Mouse (Mus musculus): ENCODE results near the gene Fgfr3.

Gene Fgfr3

DNA sequence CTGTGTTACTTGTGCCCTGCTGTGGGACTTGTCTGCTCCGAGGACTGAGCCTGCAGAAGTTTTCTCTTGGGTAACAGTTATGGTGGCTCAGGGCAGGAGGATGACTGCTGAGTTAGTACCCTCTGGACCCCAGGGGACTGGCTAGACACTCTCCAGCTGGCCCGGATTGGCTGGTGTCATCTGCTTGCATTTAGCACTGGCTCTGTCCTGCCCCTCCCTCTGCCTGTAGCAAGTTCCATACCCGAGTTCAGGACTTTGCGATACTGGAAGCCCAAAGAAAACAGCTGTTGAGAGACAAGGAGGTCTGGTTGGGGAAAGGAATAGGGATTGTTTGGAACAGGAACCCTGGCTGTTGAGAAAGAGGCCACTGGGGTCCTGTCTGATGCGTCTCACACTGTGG is 9.0 kb downstream of the Fgfr3 start:
- DNase-seq (ENCODE audit: low read depth, low spot score) = peak; percentile 15

DNA sequence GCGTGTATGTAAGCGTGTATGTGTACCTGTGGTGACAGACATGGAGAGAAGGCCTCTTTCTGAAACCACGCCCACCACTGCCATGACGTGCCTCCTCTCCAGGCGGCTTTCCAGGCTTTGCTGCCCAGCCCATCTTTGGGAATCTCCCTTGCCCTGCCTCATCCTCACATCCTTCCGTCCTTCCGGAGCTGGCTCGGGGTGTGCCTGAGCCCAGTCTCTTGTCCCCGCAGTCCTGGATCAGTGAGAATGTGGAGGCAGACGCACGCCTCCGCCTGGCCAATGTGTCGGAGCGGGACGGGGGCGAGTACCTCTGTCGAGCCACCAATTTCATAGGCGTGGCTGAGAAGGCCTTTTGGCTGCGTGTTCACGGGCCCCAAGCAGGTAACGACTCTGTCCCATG is 9.6 kb downstream of the Fgfr3 start:
- peak; percentile 41 for DNase-seq (ENCODE audit: low read depth, low spot score)

- DNase-seq (ENCODE audit: low read depth, low spot score) = no peak
These were observed 12.4 kb downstream of the Fgfr3 start for GRCm38 (mm10) chr5:33733837-33734236.

GRCm38 (mm10) chr5:33735412-33736092 is 14.1 kb downstream of the Fgfr3 start:
- DNase-seq (ENCODE audit: low read depth, low spot score) = no peak

- no peak for DNase-seq (ENCODE audit: low read depth, low spot score)
These were observed 14.8 kb downstream of the Fgfr3 start for GRCm38 (mm10) chr5:33736230-33736629.

GRCm38 (mm10) chr5:33737903-33738321 is 16.4 kb downstream of the Fgfr3 start:
- peak; percentile 64 for DNase-seq (ENCODE audit: low read depth, low spot score)

DNA sequence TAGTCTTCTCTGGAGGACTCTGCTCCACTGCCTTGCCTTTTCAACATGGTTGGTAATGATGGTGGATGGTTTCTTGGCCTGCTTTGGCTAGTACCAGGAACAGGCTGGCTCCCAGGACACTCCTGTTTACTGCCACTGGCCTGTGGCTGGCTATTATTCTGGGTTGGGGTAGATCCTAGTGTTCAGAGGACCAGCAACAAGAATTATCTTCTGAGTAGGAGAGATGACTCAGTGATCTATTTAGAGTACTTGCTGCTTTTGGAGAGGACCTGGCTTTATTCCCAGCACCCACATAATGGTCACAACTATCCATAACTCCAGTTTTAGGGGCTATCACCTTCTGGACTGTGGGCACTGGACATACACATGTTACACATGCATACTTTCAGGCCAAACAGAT is 16.9 kb downstream of the Fgfr3 start:
- no peak for DNase-seq (ENCODE audit: low read depth, low spot score)

- no peak for DNase-seq (ENCODE audit: low read depth, low spot score)
These were observed 19.1 kb downstream of the Fgfr3 start for GRCm38 (mm10) chr5:33740548-33740947.

DNA sequence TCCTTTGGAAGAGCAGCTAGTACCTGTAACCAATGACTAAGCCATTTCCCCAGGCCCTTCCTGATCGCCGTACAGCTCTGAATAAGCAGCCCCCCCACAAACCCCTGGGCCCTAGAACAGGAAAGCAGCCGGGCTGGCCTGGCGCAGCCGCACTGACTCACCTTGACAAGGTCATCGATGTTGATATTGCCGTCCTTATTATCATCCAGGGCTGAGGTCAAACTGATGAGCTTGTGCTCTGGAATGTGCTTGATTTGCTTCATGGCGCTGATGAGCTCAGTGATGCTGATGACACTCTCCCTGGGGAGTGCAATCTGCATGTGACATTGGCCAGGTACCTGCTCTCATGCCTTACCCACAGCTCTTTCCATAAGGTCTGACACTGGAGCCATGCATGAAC is 22.0 kb downstream of the Fgfr3 start:
- no peak for DNase-seq (ENCODE audit: low read depth, low spot score)

- no peak for DNase-seq (ENCODE audit: low read depth, low spot score)
These were observed 55.7 kb downstream of the Fgfr3 start for GRCm38 (mm10) chr5:33777195-33777594.

DNA sequence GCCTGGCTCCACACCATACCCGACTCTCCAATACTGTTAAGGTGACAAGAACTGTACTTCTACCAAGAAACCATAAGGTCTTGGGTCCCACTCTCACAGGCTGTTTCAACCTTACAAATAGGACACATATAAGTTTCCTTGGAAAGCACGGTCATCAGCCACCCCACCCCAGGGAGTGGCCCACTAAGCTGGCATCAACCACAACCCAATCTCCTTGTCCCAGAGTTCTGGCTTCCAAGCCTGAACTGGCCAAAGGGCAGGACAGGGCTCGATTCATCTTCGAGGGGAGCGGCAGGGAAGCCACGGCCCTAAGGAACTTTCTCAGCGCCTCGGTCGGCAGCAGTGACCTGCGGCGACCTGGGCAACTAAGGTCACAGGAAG is 60.5 kb downstream of the Fgfr3 start:
- DNase-seq (ENCODE audit: low read depth, low spot score) = no peak

GRCm38 (mm10) chr5:33782345-33782998 is 61.0 kb downstream of the Fgfr3 start, which contains the start of gene Letm1:
Letm1 (minus strand) TSS chr5:33782817.
- peak; percentile 95 for DNase-seq (ENCODE audit: low read depth, low spot score)

DNA sequence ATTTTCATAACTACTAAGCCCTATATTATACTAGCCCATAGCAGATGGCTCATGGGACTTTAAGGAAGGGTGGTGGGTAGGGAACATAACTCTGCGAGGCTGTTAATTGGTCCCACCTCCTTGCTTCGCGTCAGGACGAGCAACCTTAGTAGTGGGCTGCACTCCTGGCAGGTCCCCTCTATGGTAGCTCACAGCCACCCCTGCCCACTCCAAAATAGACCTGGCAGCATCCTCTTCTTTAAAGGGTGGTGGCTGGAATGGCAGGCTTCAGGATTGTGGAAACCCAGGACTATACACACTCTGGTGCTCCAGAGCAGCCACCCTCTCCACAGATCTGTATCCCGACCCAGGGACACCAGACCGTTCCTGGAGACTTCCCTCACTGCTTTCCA is 61.5 kb downstream of the Fgfr3 start:
- DNase-seq (ENCODE audit: low read depth, low spot score) = no peak

Measured in R1 (cell line).